Mouse (Mus musculus): ENCODE measurements at regions not wholly inside any gene's neighbourhood (a gene's known extent, or its start where the extent isn't known, plus 50 kb on each side); places are given as distances from the start of the nearest gene placed in this dataset.

GRCm38 (mm10) chr10:96238850-96239249 lies 102.4 kb downstream of the Gm5426 start:
- Histone ChIP-seq H3K36me3 (replicated peaks; ENCODE audit: low read length) (peaks cover 14% of the 10 kb centered on the region), H3K4me3 (replicated peaks) (no peak overlapping the region), H3K27me3 (replicated peaks) (no peaks in the 10 kb centered on the region), H3K4me1 (peaks cover 58% of the 10 kb centered on the region), H3K9me3 (peaks cover 15% of the 10 kb centered on the region)
- TF ChIP-seq GATA1 (IDR thresholded peaks at IDR 0.05; ENCODE audit: borderline replicate concordance, low read length) (no peak), FLI1 (IDR thresholded peaks at IDR 0.05; ENCODE audit: low read length) (no peak)

GRCm38 (mm10) chr10:96240591-96240990 lies 104.2 kb downstream of the Gm5426 start:
- Histone ChIP-seq H3K36me3 (replicated peaks; ENCODE audit: low read length) (peaks cover 14% of the 10 kb centered on the region), H3K9me3 (peaks cover 15% of the 10 kb centered on the region), H3K4me1 (peaks cover 56% of the 10 kb centered on the region), H3K27me3 (replicated peaks) (no peaks in the 10 kb centered on the region), H3K4me3 (replicated peaks) (no peak overlapping the region)
- TF ChIP-seq FLI1 (IDR thresholded peaks at IDR 0.05; ENCODE audit: low read length) (no peak), GATA1 (IDR thresholded peaks at IDR 0.05; ENCODE audit: borderline replicate concordance, low read length) (no peak)

GRCm38 (mm10) chr10:96253671-96254070 lies 117.3 kb downstream of the Gm5426 start:
- H3K27me3 ChIP-seq (replicated peaks), result no peaks in the 10 kb centered on the region
- H3K4me3 ChIP-seq (replicated peaks), result no peak overlapping the region
- peaks cover 5% of the 10 kb centered on the region; the same call in 1 of the 2 replicates for H3K4me1 ChIP-seq
- TF ChIP-seq FLI1 (IDR thresholded peaks at IDR 0.05; ENCODE audit: low read length) (no peak), GATA1 (IDR thresholded peaks at IDR 0.05; ENCODE audit: borderline replicate concordance, low read length) (no peak)
- H3K9me3 ChIP-seq, result no peaks in the 10 kb centered on the region
- H3K36me3 ChIP-seq (replicated peaks; ENCODE audit: low read length), result no peaks in the 10 kb centered on the region

GRCm38 (mm10) chr10:96254250-96254862 lies 118.0 kb downstream of the Gm5426 start:
- no peak for TF ChIP-seq GATA1 (IDR thresholded peaks at IDR 0.05; ENCODE audit: borderline replicate concordance, low read length)
- TF ChIP-seq FLI1 (IDR thresholded peaks at IDR 0.05; ENCODE audit: low read length), result no peak
- Histone ChIP-seq H3K36me3 (replicated peaks; ENCODE audit: low read length) (no peaks in the 10 kb centered on the region), H3K4me1 (peaks cover 5% of the 10 kb centered on the region; the same call in 1 of the 2 replicates), H3K9me3 (no peaks in the 10 kb centered on the region), H3K4me3 (replicated peaks) (no peak overlapping the region), H3K27me3 (replicated peaks) (no peaks in the 10 kb centered on the region)

GRCm38 (mm10) chr10:96257935-96258334 lies 121.5 kb downstream of the Gm5426 start:
- Histone ChIP-seq H3K36me3 (replicated peaks; ENCODE audit: low read length) (no peaks in the 10 kb centered on the region), H3K4me1 (peaks cover 5% of the 10 kb centered on the region; the same call in 1 of the 2 replicates), H3K9me3 (no peaks in the 10 kb centered on the region), H3K27me3 (replicated peaks) (peaks cover 4% of the 10 kb centered on the region), H3K4me3 (replicated peaks) (no peak overlapping the region)
- TF ChIP-seq FLI1 (IDR thresholded peaks at IDR 0.05; ENCODE audit: low read length), result no peak
- no peak for TF ChIP-seq GATA1 (IDR thresholded peaks at IDR 0.05; ENCODE audit: borderline replicate concordance, low read length)

GRCm38 (mm10) chr10:96259242-96259641 lies 122.8 kb downstream of the Gm5426 start:
- Histone ChIP-seq H3K36me3 (replicated peaks; ENCODE audit: low read length) (no peaks in the 10 kb centered on the region), H3K4me1 (no peaks in the 10 kb centered on the region), H3K27me3 (replicated peaks) (peaks cover 4% of the 10 kb centered on the region), H3K4me3 (replicated peaks) (no peak overlapping the region), H3K9me3 (no peaks in the 10 kb centered on the region)
- no peak for TF ChIP-seq GATA1 (IDR thresholded peaks at IDR 0.05; ENCODE audit: borderline replicate concordance, low read length)
- TF ChIP-seq FLI1 (IDR thresholded peaks at IDR 0.05; ENCODE audit: low read length), result no peak

GRCm38 (mm10) chr10:96259648-96260047 lies 123.2 kb downstream of the Gm5426 start:
- H3K36me3 ChIP-seq (replicated peaks; ENCODE audit: low read length), result no peaks in the 10 kb centered on the region
- peaks cover 4% of the 10 kb centered on the region for H3K27me3 ChIP-seq (replicated peaks)
- no peak overlapping the region for H3K4me3 ChIP-seq (replicated peaks)
- no peaks in the 10 kb centered on the region for H3K9me3 ChIP-seq
- TF ChIP-seq FLI1 (IDR thresholded peaks at IDR 0.05; ENCODE audit: low read length) (no peak), GATA1 (IDR thresholded peaks at IDR 0.05; ENCODE audit: borderline replicate concordance, low read length) (no peak)
- H3K4me1 ChIP-seq, result no peaks in the 10 kb centered on the region

GRCm38 (mm10) chr10:96263544-96263943 lies 127.1 kb downstream of the Gm5426 start:
- no peaks in the 10 kb centered on the region for H3K4me1 ChIP-seq
- TF ChIP-seq FLI1 (IDR thresholded peaks at IDR 0.05; ENCODE audit: low read length), result no peak
- no peak for TF ChIP-seq GATA1 (IDR thresholded peaks at IDR 0.05; ENCODE audit: borderline replicate concordance, low read length)
- H3K9me3 ChIP-seq, result no peaks in the 10 kb centered on the region
- no peak overlapping the region for H3K4me3 ChIP-seq (replicated peaks)
- H3K27me3 ChIP-seq (replicated peaks), result peaks cover 4% of the 10 kb centered on the region
- H3K36me3 ChIP-seq (replicated peaks; ENCODE audit: low read length), result no peaks in the 10 kb centered on the region

- Histone ChIP-seq H3K4me3 (replicated peaks) (no peak overlapping the region), H3K36me3 (replicated peaks; ENCODE audit: low read length) (no peaks in the 10 kb centered on the region), H3K27me3 (replicated peaks) (peaks cover 4% of the 10 kb centered on the region), H3K9me3 (no peaks in the 10 kb centered on the region), H3K4me1 (no peaks in the 10 kb centered on the region)
- TF ChIP-seq FLI1 (IDR thresholded peaks at IDR 0.05; ENCODE audit: low read length) (no peak), GATA1 (IDR thresholded peaks at IDR 0.05; ENCODE audit: borderline replicate concordance, low read length) (no peak)
Measured at GRCm38 (mm10) chr10:96264433-96264832, 128.0 kb downstream of the Gm5426 start.

- Histone ChIP-seq H3K27me3 (replicated peaks) (peaks cover 4% of the 10 kb centered on the region), H3K9me3 (no peaks in the 10 kb centered on the region), H3K4me1 (no peaks in the 10 kb centered on the region), H3K36me3 (replicated peaks; ENCODE audit: low read length) (no peaks in the 10 kb centered on the region), H3K4me3 (replicated peaks) (no peak overlapping the region)
- TF ChIP-seq GATA1 (IDR thresholded peaks at IDR 0.05; ENCODE audit: borderline replicate concordance, low read length), result no peak
- TF ChIP-seq FLI1 (IDR thresholded peaks at IDR 0.05; ENCODE audit: low read length), result no peak
Measured at GRCm38 (mm10) chr10:96264866-96265265, 128.5 kb downstream of the Gm5426 start.

All from megakaryocyte, embryonic 14.5 days (primary cell).